Comparison of ENCODE assay signal across 8 mouse cellular contexts in the genomic region with DNA sequence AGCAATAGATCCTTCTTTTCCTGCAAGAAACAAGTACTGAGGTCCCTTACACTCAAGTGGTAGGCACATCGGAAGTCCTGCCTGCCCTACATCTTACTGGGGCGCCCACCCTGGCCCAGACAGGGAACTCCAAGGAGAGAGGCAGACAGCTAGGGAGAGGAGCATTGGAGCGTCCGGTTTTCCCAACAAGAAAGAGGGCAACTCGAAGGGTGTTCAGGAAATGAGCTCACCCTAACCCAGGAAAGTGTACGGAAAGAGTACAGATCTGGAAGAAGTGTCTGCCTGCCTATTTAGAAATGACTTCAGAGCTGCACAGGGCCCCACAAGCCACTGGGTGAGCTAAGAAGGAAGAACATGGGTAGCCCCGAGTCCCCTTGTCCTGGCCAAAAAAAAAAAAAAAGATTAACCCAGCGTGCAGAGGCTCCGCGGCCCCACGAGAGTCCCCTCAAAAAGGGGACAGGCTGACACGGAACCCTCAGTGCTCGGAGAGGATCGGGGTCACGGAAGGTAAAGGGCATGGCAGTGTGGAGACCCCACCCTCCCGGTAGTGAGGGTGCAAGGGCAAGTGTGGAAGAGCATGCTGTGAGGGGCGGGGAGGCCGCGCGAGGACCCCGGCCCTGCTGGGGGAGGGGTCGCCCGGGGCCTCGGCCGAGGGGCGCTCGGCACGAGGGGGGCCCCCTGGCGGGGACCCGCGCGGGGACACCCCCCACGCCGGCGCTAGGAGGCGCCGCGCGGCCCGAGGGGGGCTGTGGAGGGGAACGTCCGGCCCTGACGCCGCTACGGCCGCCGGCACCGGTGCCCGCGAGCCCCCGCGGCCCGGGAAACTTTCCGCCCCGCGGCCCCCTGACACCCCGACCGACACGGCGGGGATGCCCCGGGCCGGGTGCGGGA. TPM values are rescaled to one million over a fixed set of nuclear protein-coding genes. Genes with fewer than 3 reads are reported as not detected.
A peak's percentile ranks its signal among the peaks of the same experiment; 100 is the strongest.
DNase-seq lines count a peak whose midpoint lies in the region; TF ChIP-seq lines count a peak whose summit lies in the region.

No protein-coding gene starts in this region.

- WGBS in lung, adult 2 months: 1% methylated on average over 60 of the region's 63 CpGs

- DNase-seq in 416B (ENCODE audit: low read depth) (peak; percentile 56), MN1 (ENCODE audit: low spot score) (peak; percentile 58)
- DNase-seq in embryo, embryonic 10 days (ENCODE audit: low spot score): peak; percentile 26
- DNase-seq in heart, adult 8-10 months (ENCODE audit: low spot score): peak; percentile 34
- peak; percentile 14 to 17 for DNase-seq in kidney, adult 8-10 months
- DNase-seq in lung, adult 2 months: peak; percentile 25
- DNase-seq in ovary, postnatal 36 days (ENCODE audit: low spot score): peak; percentile 47
- DNase-seq in yolk sac, embryonic 10.5 days (ENCODE audit: low spot score): peak; percentile 27

- H3K4me1 ChIP-seq in lung, adult 2 months (ENCODE audit: control insufficient read depth, insufficient read depth, low read length): peaks cover 13% of the 10 kb centered on the region

- no peak for TF ChIP-seq CTCF in lung, adult 2 months (IDR thresholded peaks at IDR 0.05; ENCODE audit: insufficient read depth, low read length)

- TF ChIP-seq POLR2A in lung, adult 2 months (IDR thresholded peaks at IDR 0.05; ENCODE audit: borderline replicate concordance, extremely low read depth, low read depth, low read length): no peak

- peak overlapping the region; percentile 69 for H3K4me3 ChIP-seq in lung, adult 2 months (replicated peaks; ENCODE audit: extremely low read depth, low read depth, low read length)

RNA-seq across cellular contexts. Expression of a gene that starts 1.0 kb away (rescaled TPM):
- 100 to 1,000 TPM; 185 to 232 (median 202) TPM for total RNA-seq in heart, adult 8-10 months (2022)
- polyA plus RNA-seq in lung, adult 2 months (2012; rRNA removed): 8.4 and 10.4 TPM in 2 replicates

Comparison
In these comparisons a context has a peak if more than half of its experiments do, and no peak if none do; other contexts are left out.
1. Peak in every context shown above with its lines: DNase-seq and H3K4me3 ChIP-seq.